Mouse (Mus musculus) heart, postnatal 0 days (tissue): ENCODE measurements around the gene Ankrd13b.

ENCODE experiments used
- CTCF ChIP-seq: IDR thresholded peaks from 2 replicates; pipeline ENCODE4 v1.5.1; 2016; ENCODE audit warnings: antibody characterized with exemption, control low read depth, low read depth
- EP300 ChIP-seq: IDR thresholded peaks from 2 replicates; pipeline ENCODE4 v1.6.1; 2016; ENCODE audit warnings: antibody characterized with exemption, low read depth

- no peak for TF ChIP-seq CTCF
- TF ChIP-seq EP300: peak; percentile 45; the same call in 1 of the 2 replicates
These were observed 44.5 kb downstream of the Ankrd13b start for GRCm38 (mm10) chr11:77444939-77445338.
